Mouse (Mus musculus) kidney, adult 18-20 months (tissue): ENCODE results near the gene Dpyd.

ENCODE experiments used
- DNase-seq: peaks from one replicate; pipeline ENCODE4 v3.0.0; 2021

Gene Dpyd

GRCm38 (mm10) chr3:119095223-119095886, 533.4 kb downstream of the Dpyd start:
- no peak for DNase-seq

- no peak for DNase-seq
Observed at GRCm38 (mm10) chr3:119126003-119126402, 564.1 kb downstream of the Dpyd start.

- DNase-seq, result no peak
Observed at GRCm38 (mm10) chr3:119128076-119128475, 566.1 kb downstream of the Dpyd start.

GRCm38 (mm10) chr3:119143034-119143433, 581.1 kb downstream of the Dpyd start:
- DNase-seq, result no peak

GRCm38 (mm10) chr3:119144788-119145187, 582.9 kb downstream of the Dpyd start:
- no peak for DNase-seq

- DNase-seq, result no peak
Observed at GRCm38 (mm10) chr3:119154604-119155444, 592.9 kb downstream of the Dpyd start.

- DNase-seq, result no peak
Observed at GRCm38 (mm10) chr3:119158670-119159069, 596.7 kb downstream of the Dpyd start.

GRCm38 (mm10) chr3:119165691-119166090, 603.8 kb downstream of the Dpyd start:
- no peak for DNase-seq

- DNase-seq, result no peak
Observed at GRCm38 (mm10) chr3:119168166-119168565, 606.2 kb downstream of the Dpyd start.

- no peak for DNase-seq
Observed at GRCm38 (mm10) chr3:119168661-119169060, 606.7 kb downstream of the Dpyd start.

GRCm38 (mm10) chr3:119183261-119183660, 621.3 kb downstream of the Dpyd start:
- no peak for DNase-seq

- no peak for DNase-seq
Observed at GRCm38 (mm10) chr3:119194071-119194470, 632.1 kb downstream of the Dpyd start.

GRCm38 (mm10) chr3:119195613-119196012, 633.7 kb downstream of the Dpyd start:
- no peak for DNase-seq

GRCm38 (mm10) chr3:119220763-119221412, 659.0 kb downstream of the Dpyd start:
- no peak for DNase-seq

- DNase-seq, result no peak
Observed at GRCm38 (mm10) chr3:119243181-119243580, 681.3 kb downstream of the Dpyd start.

- DNase-seq, result no peak
Observed at GRCm38 (mm10) chr3:119256516-119256915, 694.6 kb downstream of the Dpyd start.

- DNase-seq, result no peak
Observed at GRCm38 (mm10) chr3:119275241-119275640, 713.3 kb downstream of the Dpyd start.

- DNase-seq, result no peak
Observed at GRCm38 (mm10) chr3:119280671-119281070, 718.7 kb downstream of the Dpyd start.

- no peak for DNase-seq
Observed at GRCm38 (mm10) chr3:119314693-119315092, 752.8 kb downstream of the Dpyd start.

- DNase-seq, result no peak
Observed at GRCm38 (mm10) chr3:119329063-119329462, 767.1 kb downstream of the Dpyd start.

- no peak for DNase-seq
Observed at GRCm38 (mm10) chr3:119333335-119334305, 771.7 kb downstream of the Dpyd start.
